Mouse (Mus musculus) kidney, adult 2 months (tissue): ENCODE measurements around the gene Ift88. TPM values are rescaled to one million over a fixed set of nuclear protein-coding genes. Genes with fewer than 3 reads are reported as not detected.

Experiments used
- DNase-seq: peaks from one replicate; pipeline ENCODE4 v3.0.0; 2021
- H3K27ac ChIP-seq: fragments of 200-500 bp; 2 replicates; pipeline ENCODE4 v1.5.1; 2012; ENCODE audit warnings: low read depth, low read length, control low read depth, inconsistent platforms; ENCODE audit not compliant: insufficient read depth
- H3K27me3 ChIP-seq: fragments of 200-500 bp; replicated peaks from 2 replicates; pipeline ENCODE4 v1.6.1; 2012; ENCODE audit warnings: mild to moderate bottlenecking, moderate library complexity, low read length, inconsistent platforms; ENCODE audit not compliant: control insufficient read depth, insufficient read depth
- H3K36me3 ChIP-seq: fragments of 200-500 bp; 2 replicates; pipeline ENCODE4 v1.6.1; 2012; ENCODE audit warnings: mild to moderate bottlenecking, moderate library complexity, low read length, inconsistent platforms; ENCODE audit not compliant: control insufficient read depth, insufficient read depth
- H3K4me1 ChIP-seq: fragments of 200-500 bp; 2 replicates; pipeline ENCODE4 v1.6.1; 2011; ENCODE audit warnings: low read length; ENCODE audit not compliant: control insufficient read depth, insufficient read depth
- H3K4me3 ChIP-seq: fragments of 200-500 bp; 2 replicates; pipeline ENCODE4 v1.5.1; 2011; ENCODE audit warnings: mild to moderate bottlenecking, low read depth, low read length, control low read depth; ENCODE audit not compliant: insufficient read depth
- CTCF ChIP-seq: fragments of 200-500 bp; conservative IDR thresholded peaks from 2 replicates; pipeline ENCODE4 v1.5.1; 2011; ENCODE audit warnings: low read depth, mild to moderate bottlenecking, control low read depth, low read length, moderate library complexity, mixed read lengths; ENCODE audit not compliant: insufficient read depth, insufficient read length
- POLR2A ChIP-seq: fragments of 200-500 bp; IDR thresholded peaks from one replicate; pipeline ENCODE4 v1.6.1; 2011; ENCODE audit warnings: low read depth, low read length, control low read depth
- WGBS: fragments of 180-500 bp; shearing (Covaris S2); methylation state at CpG from one replicate; pipeline ENCODE4 v1.1.7; 2018; 5-methylcytosine and 5-hydroxymethylcytosine counted together
- polyA plus RNA-seq: library from polyadenylated mRNA; depleted of rRNA; stranded (reverse); fragments of >200 nt; gene quantifications from 2 replicates; pipeline ENCODE4 v1.2.3, GENCODE M21; 2012

Gene Ift88
- polyA plus RNA-seq, 1 experiment: 6.7 TPM

- DNase-seq: no peak
- H3K4me3 ChIP-seq: no peak overlapping the region
- WGBS: 86% methylated on average over 3 of the region's 3 CpGs
- H3K4me1 ChIP-seq: no peaks in the 10 kb centered on the region
- TF ChIP-seq POLR2A (no peak), CTCF (no peak)
- no peaks in the 10 kb centered on the region for H3K36me3 ChIP-seq
- H3K27me3 ChIP-seq: no peaks in the 10 kb centered on the region
- H3K27ac ChIP-seq: no peak overlapping the region
Observed at GRCm38 (mm10) chr14:57489696-57490095, 65.8 kb downstream of the Ift88 start.

DNA sequence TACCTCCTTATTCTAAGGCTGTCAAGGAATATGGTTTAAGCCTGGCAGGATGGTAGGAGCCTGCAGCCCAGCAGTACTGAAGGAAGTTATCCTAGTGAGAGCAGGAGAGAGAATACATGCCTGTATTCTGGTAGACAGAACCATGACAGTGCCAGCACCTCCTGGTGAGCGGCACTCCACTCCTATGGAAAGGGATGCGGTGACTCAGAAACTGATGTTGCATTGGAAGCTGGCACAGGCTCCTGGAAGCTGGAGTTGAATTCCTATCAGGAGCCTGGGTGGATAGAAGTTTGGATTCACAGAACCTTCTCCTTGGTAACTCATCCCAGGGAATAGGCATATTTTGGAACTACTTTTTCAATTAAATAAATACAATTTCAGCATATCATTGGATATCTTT, 70.0 kb downstream of the Ift88 start:
- no peaks in the 10 kb centered on the region for H3K36me3 ChIP-seq
- H3K27ac ChIP-seq: no peak overlapping the region
- no peak overlapping the region for H3K4me3 ChIP-seq
- 99% methylated on average over 2 of the region's 2 CpGs for WGBS
- no peak for DNase-seq
- TF ChIP-seq CTCF: no peak
- TF ChIP-seq POLR2A: no peak
- H3K27me3 ChIP-seq: no peaks in the 10 kb centered on the region
- H3K4me1 ChIP-seq: no peaks in the 10 kb centered on the region

DNA sequence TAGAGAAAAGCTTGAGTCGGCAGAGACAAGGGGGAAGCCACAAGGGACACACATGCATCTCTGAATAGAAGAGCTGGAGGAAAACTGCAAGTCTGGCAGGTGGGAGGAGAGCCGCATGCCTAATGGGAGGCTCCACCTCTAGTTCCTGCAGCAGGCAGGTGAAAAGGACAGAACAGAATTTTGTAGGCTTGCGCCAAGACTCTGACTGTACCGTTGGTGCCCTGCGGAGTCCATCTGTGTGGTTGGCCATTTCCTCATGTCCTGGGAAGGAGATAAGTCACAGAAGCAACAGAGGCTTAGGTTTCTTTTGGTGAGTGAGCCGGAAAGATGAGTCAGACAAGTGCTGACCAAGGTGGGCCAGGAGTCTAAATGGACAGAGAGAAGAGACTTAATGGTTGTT, 79.9 kb downstream of the Ift88 start:
- Histone ChIP-seq H3K27ac (no peak overlapping the region), H3K27me3 (no peaks in the 10 kb centered on the region), H3K4me3 (no peak overlapping the region), H3K4me1 (no peaks in the 10 kb centered on the region), H3K36me3 (no peaks in the 10 kb centered on the region)
- DNase-seq: no peak
- 85% methylated on average over 6 of the region's 6 CpGs for WGBS
- TF ChIP-seq POLR2A: no peak
- no peak for TF ChIP-seq CTCF

DNA sequence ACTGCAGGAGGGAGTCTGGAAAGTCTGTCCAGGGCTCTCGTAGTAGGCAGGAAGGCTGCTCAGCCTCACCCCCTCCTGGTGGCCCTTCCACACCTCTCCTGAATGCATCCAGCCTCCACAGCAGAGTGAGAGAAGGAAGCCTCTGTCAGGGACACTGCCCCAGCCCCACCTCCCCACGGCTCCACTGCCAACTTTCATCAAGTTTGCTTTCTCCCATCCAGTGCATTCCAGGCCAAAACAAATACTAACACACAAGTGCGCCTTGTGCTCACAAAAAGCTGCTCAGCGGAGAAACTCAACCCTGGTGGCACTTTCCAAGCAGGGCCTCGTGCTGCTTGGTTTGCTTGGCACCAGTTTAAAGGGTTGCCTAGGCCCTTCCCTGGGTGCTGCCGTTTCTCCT, 85.7 kb downstream of the Ift88 start:
- no peak for TF ChIP-seq CTCF
- TF ChIP-seq POLR2A: no peak
- WGBS: 63% methylated on average over 6 of the region's 6 CpGs
- Histone ChIP-seq H3K36me3 (no peaks in the 10 kb centered on the region), H3K4me1 (no peaks in the 10 kb centered on the region), H3K27me3 (no peaks in the 10 kb centered on the region), H3K27ac (no peak overlapping the region), H3K4me3 (no peak overlapping the region)
- DNase-seq: no peak

DNA sequence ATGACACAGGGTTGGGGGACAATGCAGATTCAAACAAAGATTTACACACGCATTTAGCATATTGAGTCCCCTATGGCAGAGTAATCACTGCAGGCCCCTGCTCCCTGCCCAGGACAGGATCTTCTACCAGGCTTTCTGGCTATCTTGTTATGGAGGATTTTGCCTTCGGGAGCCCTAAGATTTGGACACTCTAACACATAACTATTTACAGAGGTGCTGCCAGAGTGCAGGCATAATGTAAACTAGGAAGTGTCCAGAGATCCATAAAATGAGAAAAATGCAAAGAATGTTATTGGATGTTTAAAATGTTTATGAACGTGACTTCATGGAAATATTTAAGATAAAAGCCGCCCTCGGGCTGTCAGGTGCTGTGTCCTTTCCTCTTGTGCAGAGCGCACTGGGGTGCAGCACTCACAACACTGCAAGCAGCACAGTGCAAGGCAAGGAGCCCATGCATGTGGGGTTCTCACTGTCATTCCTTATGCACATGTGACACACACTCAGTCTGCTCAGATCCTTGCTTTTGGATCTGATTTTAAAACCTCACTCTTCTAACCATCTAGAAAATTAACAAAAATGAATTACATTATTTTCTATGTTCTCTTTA, 91.4 kb downstream of the Ift88 start:
- H3K27ac ChIP-seq: no peak overlapping the region
- H3K27me3 ChIP-seq: no peaks in the 10 kb centered on the region
- 71% methylated on average over 6 of the region's 6 CpGs for WGBS
- TF ChIP-seq POLR2A (no peak), CTCF (no peak)
- H3K36me3 ChIP-seq: no peaks in the 10 kb centered on the region; the same call in none of the 2 replicates
- H3K4me3 ChIP-seq: no peak overlapping the region
- H3K4me1 ChIP-seq: no peaks in the 10 kb centered on the region
- DNase-seq: no peak

GRCm38 (mm10) chr14:57517001-57517400, 93.1 kb downstream of the Ift88 start:
- Histone ChIP-seq H3K27ac (no peak overlapping the region), H3K4me1 (no peaks in the 10 kb centered on the region), H3K27me3 (no peaks in the 10 kb centered on the region), H3K4me3 (no peak overlapping the region), H3K36me3 (no peaks in the 10 kb centered on the region; the same call in none of the 2 replicates)
- WGBS: 92% methylated on average over 7 of the region's 7 CpGs
- TF ChIP-seq CTCF (no peak), POLR2A (no peak)
- no peak for DNase-seq

DNA sequence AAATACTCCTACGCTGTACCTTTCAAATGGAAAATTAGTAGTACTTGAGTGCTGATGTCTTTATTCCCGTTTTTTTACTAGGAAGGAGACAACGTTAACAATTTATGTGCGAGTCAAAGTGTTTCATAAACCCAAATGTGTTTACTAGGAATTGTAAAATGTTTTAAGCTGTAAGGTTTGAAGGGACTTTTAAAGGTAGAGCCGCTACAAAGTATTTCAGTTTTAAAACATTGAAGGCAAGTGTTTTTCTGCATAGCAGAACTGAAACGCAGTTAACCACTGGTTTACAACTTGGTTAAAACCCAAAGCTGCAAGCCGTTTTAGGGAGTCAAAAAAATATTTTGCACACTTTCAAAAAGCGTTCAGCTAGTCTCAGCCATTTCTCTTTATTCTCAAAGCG, 99.9 kb downstream of the Ift88 start:
- no peak overlapping the region for H3K27ac ChIP-seq
- TF ChIP-seq CTCF: no peak
- TF ChIP-seq POLR2A: no peak
- WGBS: 90% methylated on average over 9 of the region's 9 CpGs

More for the DNA sequence above, 99.9 kb downstream of the Ift88 start:
- Histone ChIP-seq H3K36me3 (no peaks in the 10 kb centered on the region), H3K27me3 (no peaks in the 10 kb centered on the region; the same call in 1 of the 2 replicates), H3K4me1 (no peaks in the 10 kb centered on the region), H3K4me3 (no peak overlapping the region)
- DNase-seq: no peak
